Mouse (Mus musculus) MEL (cell line): Measurements from ENCODE around the gene Dtl. TPM values are rescaled to one million over a fixed set of nuclear protein-coding genes. Genes with fewer than 3 reads are reported as not detected.

ENCODE experiments used
- DNase-seq: peaks from one replicate; pipeline ENCODE4 v3.0.0; 2011; ENCODE audit warnings: low read depth, low spot score
- H3K27ac ChIP-seq: 2 replicates; pipeline ENCODE4 v1.5.1; 2012; ENCODE audit warnings: low read depth, mild to moderate bottlenecking, control low read depth, low read length, moderate library complexity; ENCODE audit not compliant: control insufficient read depth
- H3K27me3 ChIP-seq, 2 experiments: fragments of 150-350 bp in 1 of 2; sonication (generic) in 1 of 2; 2 replicates each; pipeline ENCODE4 v1.6.1; 2012; ENCODE audit warnings: low read length in 2 of 2, mild to moderate bottlenecking in 2 of 2, improper control_type of control experiment in 1 of 2, moderate library complexity in 1 of 2; ENCODE audit not compliant: insufficient read depth in 2 of 2, control insufficient read depth in 1 of 2
- H3K36me3 ChIP-seq, 2 experiments: 2 replicates each; pipeline ENCODE4 v1.6.1; 2012 to 2014; ENCODE audit warnings: low read length in 2 of 2, improper control_type of control experiment in 1 of 2, inconsistent platforms in 1 of 2, mild to moderate bottlenecking in 1 of 2; ENCODE audit not compliant: insufficient read depth in 2 of 2, control insufficient read depth in 1 of 2
- H3K4me1 ChIP-seq, 2 experiments: fragments of 150-350 bp in 1 of 2; sonication (generic) in 1 of 2; 2 replicates each; pipeline ENCODE4 v1.6.1; 2012; ENCODE audit warnings: low read length in 2 of 2, improper control_type of control experiment in 1 of 2, mild to moderate bottlenecking in 1 of 2; ENCODE audit not compliant: insufficient read depth in 2 of 2, control insufficient read depth in 1 of 2
- H3K4me3 ChIP-seq, 2 experiments: fragments of 150-350 bp in 1 of 2; sonication (generic) in 1 of 2; 2 replicates each; pipeline ENCODE4 v1.5.1; 2012; ENCODE audit warnings: low read depth in 2 of 2, low read length in 2 of 2, mild to moderate bottlenecking in 2 of 2, moderate library complexity in 2 of 2, control low read depth in 1 of 2, improper control_type of control experiment in 1 of 2; ENCODE audit not compliant: control insufficient read depth in 1 of 2, insufficient read depth in 1 of 2
- H3K79me2 ChIP-seq: 2 replicates; pipeline ENCODE4 v1.6.1; 2012; ENCODE audit warnings: mild to moderate bottlenecking, low read length, moderate library complexity; ENCODE audit not compliant: control insufficient read depth, poor library complexity, insufficient read depth
- H3K9ac ChIP-seq: 2 replicates; pipeline ENCODE4 v1.6.1; 2012; ENCODE audit warnings: low read depth, mild to moderate bottlenecking, control low read depth, low read length, moderate library complexity; ENCODE audit not compliant: control insufficient read depth, poor library complexity, severe bottlenecking
- H3K9me3 ChIP-seq: fragments of 150-350 bp; sonication (generic); replicated peaks from 2 replicates; pipeline ENCODE4 v1.6.1; 2012; ENCODE audit warnings: mild to moderate bottlenecking, low read length, improper control_type of control experiment, moderate library complexity; ENCODE audit not compliant: insufficient read depth
- CHD2 ChIP-seq: IDR thresholded peaks from 2 replicates; pipeline ENCODE4 v1.6.1; 2011; ENCODE audit warnings: low read length, improper control_type of control experiment
- CTCF ChIP-seq, 3 experiments: IDR thresholded peaks in 2 of 3; conservative IDR thresholded peaks in 1 of 3; 2 replicates each; pipeline ENCODE4 v1.5.1; 2011 to 2012; ENCODE audit warnings: low read length in 3 of 3, low read depth in 2 of 3, mild to moderate bottlenecking in 2 of 3, improper control_type of control experiment in 1 of 3, inconsistent platforms in 1 of 3, mixed read lengths in 1 of 3, moderate library complexity in 1 of 3; ENCODE audit not compliant: control insufficient read depth in 1 of 3, insufficient read depth in 1 of 3, poor library complexity in 1 of 3, severe bottlenecking in 1 of 3
- E2F4 ChIP-seq: IDR thresholded peaks from 2 replicates; pipeline ENCODE4 v1.6.1; 2011; ENCODE audit warnings: low read depth, low read length, improper control_type of control experiment, borderline replicate concordance
- ELF1 ChIP-seq: IDR thresholded peaks from 2 replicates; pipeline ENCODE4 v1.6.1; 2014; ENCODE audit warnings: low read depth, mild to moderate bottlenecking, inconsistent platforms, low read length, improper control_type of control experiment, moderate library complexity
- EP300 ChIP-seq, 2 experiments: IDR thresholded peaks; 2 replicates each; pipeline ENCODE4 v1.6.1; 2011; ENCODE audit warnings: improper control_type of control experiment in 2 of 2, low read length in 2 of 2, low read depth in 1 of 2, mild to moderate bottlenecking in 1 of 2
- GABPA ChIP-seq: IDR thresholded peaks from 2 replicates; pipeline ENCODE4 v1.6.1; 2012; ENCODE audit warnings: low read depth, mild to moderate bottlenecking, inconsistent platforms, low read length, improper control_type of control experiment, moderate library complexity
- HCFC1 ChIP-seq: IDR thresholded peaks from 2 replicates; pipeline ENCODE4 v1.6.1; 2012; ENCODE audit warnings: low read depth, mild to moderate bottlenecking, inconsistent platforms, low read length, improper control_type of control experiment, moderate library complexity
- MAFK ChIP-seq: IDR thresholded peaks from 2 replicates; pipeline ENCODE4 v1.6.1; 2011; ENCODE audit warnings: low read depth, mild to moderate bottlenecking, low read length, improper control_type of control experiment, borderline replicate concordance
- MYB ChIP-seq: IDR thresholded peaks from 2 replicates; pipeline ENCODE4 v1.6.1; 2011; ENCODE audit warnings: mild to moderate bottlenecking, low read depth, low read length, improper control_type of control experiment
- MYC ChIP-seq: IDR thresholded peaks from 2 replicates; pipeline ENCODE4 v1.6.1; 2011; ENCODE audit warnings: low read depth, mild to moderate bottlenecking, low read length, improper control_type of control experiment, moderate library complexity
- POLR2A ChIP-seq, 2 experiments: IDR thresholded peaks; 2 replicates each; pipeline ENCODE4 v1.6.1; 2011 to 2012; ENCODE audit warnings: low read length in 2 of 2, mild to moderate bottlenecking in 2 of 2, control low read depth in 1 of 2, improper control_type of control experiment in 1 of 2, low read depth in 1 of 2, moderate library complexity in 1 of 2; ENCODE audit not compliant: control insufficient read depth in 1 of 2, insufficient read depth in 1 of 2, poor library complexity in 1 of 2
- RCOR1 ChIP-seq: IDR thresholded peaks from 2 replicates; pipeline ENCODE4 v1.6.1; 2012; ENCODE audit warnings: low read depth, mild to moderate bottlenecking, inconsistent platforms, low read length, improper control_type of control experiment
- SIN3A ChIP-seq: IDR thresholded peaks from 2 replicates; pipeline ENCODE4 v1.6.1; 2012; ENCODE audit warnings: low read length, improper control_type of control experiment, inconsistent platforms
- TAL1 ChIP-seq: IDR thresholded peaks from 2 replicates; pipeline ENCODE4 v1.6.1; 2012; ENCODE audit warnings: mild to moderate bottlenecking, inconsistent platforms, low read length, moderate library complexity, mixed read lengths
- TBP ChIP-seq: IDR thresholded peaks from 2 replicates; pipeline ENCODE4 v1.8.0; 2011; ENCODE audit warnings: low read depth, low read length, improper control_type of control experiment
- UBTF ChIP-seq: IDR thresholded peaks from 2 replicates; pipeline ENCODE4 v1.6.1; 2012; ENCODE audit warnings: low read depth, mild to moderate bottlenecking, inconsistent platforms, low read length, improper control_type of control experiment, moderate library complexity, borderline replicate concordance; ENCODE audit not compliant: insufficient read depth
- USF1 ChIP-seq: IDR thresholded peaks from 2 replicates; pipeline ENCODE4 v1.6.1; 2014; ENCODE audit warnings: low read depth, mild to moderate bottlenecking, inconsistent platforms, low read length, improper control_type of control experiment, moderate library complexity
- USF2 ChIP-seq, 2 experiments: IDR thresholded peaks; 2 replicates each; pipeline ENCODE4 v1.6.1; 2011 to 2012; ENCODE audit warnings: improper control_type of control experiment in 2 of 2, low read length in 2 of 2, borderline replicate concordance in 1 of 2, inconsistent platforms in 1 of 2, low read depth in 1 of 2, mild to moderate bottlenecking in 1 of 2; ENCODE audit not compliant: insufficient read depth in 1 of 2
- ZC3H11A ChIP-seq: IDR thresholded peaks from 2 replicates; pipeline ENCODE4 v1.6.1; 2012; ENCODE audit warnings: low read depth, mild to moderate bottlenecking, inconsistent platforms, low read length, improper control_type of control experiment
- ZKSCAN1 ChIP-seq: IDR thresholded peaks from 2 replicates; pipeline ENCODE4 v1.6.1; 2012; ENCODE audit warnings: low read depth, mild to moderate bottlenecking, inconsistent platforms, low read length, improper control_type of control experiment, moderate library complexity
- ZMIZ1 ChIP-seq: IDR thresholded peaks from 2 replicates; pipeline ENCODE4 v1.6.1; 2012; ENCODE audit warnings: low read depth, mild to moderate bottlenecking, inconsistent platforms, low read length, improper control_type of control experiment, moderate library complexity
- polyA plus RNA-seq, 2 experiments: library from polyadenylated mRNA; stranded (reverse) in 1 of 2; unstranded in 1 of 2; fragments of >175 nt in 1 of 2; fragments of >200 nt in 1 of 2; gene quantifications; 2 replicates each; pipeline versions ENCODE4 v1.2.1 to v1.2.4; 2012; ENCODE audit warnings: low replicate concordance in 2 of 2, low read depth in 1 of 2; ENCODE audit not compliant: insufficient read length in 2 of 2, insufficient read depth in 1 of 2, missing spikeins in 1 of 2
- total RNA-seq: library from RNA; depleted of rRNA; stranded (reverse); fragments of 300-350 nt; gene quantifications from 2 replicates; pipeline ENCODE4 v1.2.3, GENCODE M21; 2012

Dtl gene
- total and polyA plus RNA-seq, 3 experiments = 42.3 to 64.6 (median 53.5) TPM

DNA sequence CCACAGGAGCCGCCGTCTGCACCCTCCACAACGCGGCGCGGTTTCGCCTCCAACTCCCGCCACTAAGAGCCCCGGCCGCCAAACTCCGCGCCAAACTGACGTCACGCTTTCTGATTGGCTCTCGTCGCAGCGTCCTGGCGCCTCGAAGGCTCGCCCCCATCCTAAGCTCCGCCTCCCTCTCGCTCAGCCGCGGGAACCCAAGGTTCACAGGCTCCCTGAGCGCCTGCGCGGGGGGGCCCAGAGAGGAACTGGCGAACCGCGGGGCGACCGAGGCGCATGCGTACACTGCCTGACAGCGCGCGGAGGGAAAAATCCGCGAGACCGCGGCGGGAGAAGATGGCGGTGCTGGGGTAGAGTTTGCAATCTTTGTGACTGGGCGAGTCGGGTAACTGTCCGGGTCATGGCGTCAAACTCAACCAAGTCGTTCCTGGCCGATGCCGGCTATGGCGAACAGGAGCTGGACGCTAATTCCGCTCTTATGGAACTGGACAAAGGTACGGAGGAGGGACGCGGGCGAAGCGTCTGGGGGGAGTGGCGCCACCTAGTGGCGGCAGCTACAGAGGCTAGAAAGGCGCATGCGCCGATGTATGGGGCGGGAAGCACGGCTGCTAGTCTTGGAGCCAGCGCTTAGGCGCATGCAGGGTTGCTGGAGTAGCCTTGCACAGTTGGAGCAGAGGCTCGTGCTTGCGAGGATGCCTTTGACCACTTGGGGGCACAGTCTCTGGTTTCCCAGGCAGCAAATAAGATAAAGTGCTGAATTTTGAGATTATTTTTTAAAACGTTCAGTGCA is at the start of gene Dtl, which contains the start of gene Ints7 (continued):
- TF ChIP-seq USF1 = 0 out of 2 replicates have a peak, but pooled peaks have one; percentile 39
- no peak for TF ChIP-seq USF2 (IDR thresholded peaks at IDR 0.05; ENCODE audit: borderline replicate concordance in 1 of 2, insufficient read depth in 1 of 2, low read depth in 1 of 2, low read length in 2 of 2)
- TF ChIP-seq UBTF = no peak
- peak; percentile 94 for TF ChIP-seq E2F4

DNA sequence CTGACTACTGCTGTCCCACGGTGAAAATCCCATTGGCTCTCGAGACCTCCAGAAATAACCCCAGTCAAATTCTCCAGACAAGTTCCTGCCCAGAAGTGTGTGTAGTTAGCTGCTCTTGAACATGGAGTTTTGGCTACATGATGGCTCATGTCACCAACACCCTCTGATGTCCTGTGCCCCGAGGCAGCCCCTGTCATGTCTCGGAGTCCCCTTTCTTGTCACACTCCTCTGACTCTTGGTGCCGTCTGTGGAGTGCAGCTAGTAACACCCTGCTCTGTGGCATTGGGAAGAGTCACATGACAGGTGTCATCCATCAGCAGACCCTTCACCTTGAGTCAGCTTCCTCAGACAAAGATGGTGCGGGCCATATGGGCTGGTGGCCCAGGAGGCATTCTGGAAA is 49.7 kb upstream of the Dtl start:
- no peak for TF ChIP-seq MYC
- H3K4me3 ChIP-seq = no peak overlapping the region
- no peak overlapping the region for H3K27ac ChIP-seq

DNA sequence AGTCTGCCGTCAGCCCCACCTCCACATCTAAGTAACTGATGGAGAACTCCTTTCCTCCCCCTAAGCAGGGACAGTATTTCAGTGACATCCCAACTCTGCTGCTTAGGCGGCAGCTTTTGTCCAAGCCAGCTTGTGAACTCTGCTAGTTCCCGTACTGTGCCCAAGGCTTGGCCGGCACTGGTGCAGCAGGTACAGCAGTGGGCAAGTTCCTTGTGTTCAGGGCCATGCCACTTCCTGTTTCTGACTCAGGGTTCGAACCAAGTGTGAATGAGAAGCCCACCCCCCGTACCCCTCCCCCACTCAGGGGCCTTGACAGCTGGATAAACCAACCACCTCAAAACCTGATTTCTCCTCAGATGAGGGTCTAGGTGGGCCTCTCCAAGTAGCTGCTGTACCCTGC is 49.1 kb upstream of the Dtl start:
- TF ChIP-seq POLR2A (IDR thresholded peaks at IDR 0.05; ENCODE audit: control insufficient read depth in 1 of 2, insufficient read depth in 1 of 2, low read depth in 1 of 2, low read length in 2 of 2, poor library complexity in 1 of 2) = no peak

More for the DNA sequence above, 49.7 kb upstream of the Dtl start:
- Histone ChIP-seq H3K79me2 (no peaks in the 10 kb centered on the region), H3K4me1 (no peaks in the 10 kb centered on the region), H3K36me3 (peaks cover 0 to 6% of the 10 kb centered on the region in 2 experiments; a peak in 1 of 4 replicates), H3K9me3 (no peaks in the 10 kb centered on the region), H3K27me3 (no peaks in the 10 kb centered on the region), H3K9ac (no peak overlapping the region)
- no peak for DNase-seq

DNA sequence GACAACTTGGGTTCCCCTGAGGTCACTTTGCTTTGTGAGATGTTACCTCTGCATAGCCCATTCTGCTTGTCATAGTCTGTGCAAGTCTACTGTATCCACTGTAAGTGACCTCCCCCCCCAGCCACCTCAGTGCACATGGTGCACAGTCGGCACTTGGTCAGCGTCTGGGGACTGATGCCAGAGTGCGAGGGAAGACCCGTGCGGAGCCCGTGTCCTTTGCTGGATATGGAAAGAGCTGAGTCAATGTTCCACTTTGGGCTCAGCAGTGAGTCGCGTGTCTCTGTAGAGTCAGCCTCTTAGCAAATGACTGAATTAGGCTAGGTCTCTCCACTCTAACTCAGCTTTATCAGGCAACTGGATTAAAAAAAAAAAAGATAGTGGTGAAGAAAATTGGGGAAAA is 47.5 kb upstream of the Dtl start:
- Histone ChIP-seq H3K27me3 (no peaks in the 10 kb centered on the region), H3K9me3 (no peaks in the 10 kb centered on the region), H3K79me2 (no peaks in the 10 kb centered on the region), H3K9ac (no peak overlapping the region), H3K4me1 (peaks cover 2 to 8% of the 10 kb centered on the region in 2 experiments; a peak in 3 of 4 replicates), H3K27ac (no peak overlapping the region), H3K36me3 (peaks cover 8 to 15% of the 10 kb centered on the region in 2 experiments; a peak in 3 of 4 replicates), H3K4me3 (no peak overlapping the region)
- TF ChIP-seq SIN3A = no peak
- no peak for TF ChIP-seq ZMIZ1
- TF ChIP-seq RCOR1 = no peak
- no peak for TF ChIP-seq MYC
- no peak for TF ChIP-seq ELF1
- TF ChIP-seq ZC3H11A = no peak
- no peak for TF ChIP-seq EP300 (IDR thresholded peaks at IDR 0.05; ENCODE audit: low read depth in 1 of 2, low read length in 2 of 2)
- no peak for TF ChIP-seq GABPA
- TF ChIP-seq TAL1 = no peak
- TF ChIP-seq HCFC1 = no peak
- TF ChIP-seq POLR2A (IDR thresholded peaks at IDR 0.05; ENCODE audit: control insufficient read depth in 1 of 2, insufficient read depth in 1 of 2, low read depth in 1 of 2, low read length in 2 of 2, poor library complexity in 1 of 2) = no peak
- no peak for TF ChIP-seq TBP
- TF ChIP-seq ZKSCAN1 = no peak
- TF ChIP-seq MAFK = no peak
- TF ChIP-seq MYB = no peak
- no peak for TF ChIP-seq CTCF (IDR thresholded peaks at IDR 0.05 in 2 of 3, conservative IDR thresholded peaks at IDR 0.05 in 1 of 3; ENCODE audit: control insufficient read depth in 1 of 3, insufficient read depth in 1 of 3, low read depth in 2 of 3, low read length in 3 of 3, poor library complexity in 1 of 3, severe bottlenecking in 1 of 3)
- TF ChIP-seq CHD2 = no peak
- no peak for DNase-seq

More for the DNA sequence above, 49.1 kb upstream of the Dtl start:
- Histone ChIP-seq H3K4me3 (no peak overlapping the region), H3K9ac (no peak overlapping the region), H3K4me1 (no peaks in the 10 kb centered on the region), H3K79me2 (no peaks in the 10 kb centered on the region), H3K36me3 (peaks cover 0 to 8% of the 10 kb centered on the region in 2 experiments; a peak in 1 of 4 replicates), H3K27me3 (no peaks in the 10 kb centered on the region), H3K27ac (no peak overlapping the region), H3K9me3 (no peaks in the 10 kb centered on the region)
- no peak for DNase-seq
